Mouse (Mus musculus): ENCODE results near the gene Lmod2. TPM values are rescaled to one million over a fixed set of nuclear protein-coding genes. Genes with fewer than 3 reads are reported as not detected.

The Lmod2 gene
- total and polyA plus RNA-seq, 3 experiments = 191 to 757 (median 691) TPM

DNA sequence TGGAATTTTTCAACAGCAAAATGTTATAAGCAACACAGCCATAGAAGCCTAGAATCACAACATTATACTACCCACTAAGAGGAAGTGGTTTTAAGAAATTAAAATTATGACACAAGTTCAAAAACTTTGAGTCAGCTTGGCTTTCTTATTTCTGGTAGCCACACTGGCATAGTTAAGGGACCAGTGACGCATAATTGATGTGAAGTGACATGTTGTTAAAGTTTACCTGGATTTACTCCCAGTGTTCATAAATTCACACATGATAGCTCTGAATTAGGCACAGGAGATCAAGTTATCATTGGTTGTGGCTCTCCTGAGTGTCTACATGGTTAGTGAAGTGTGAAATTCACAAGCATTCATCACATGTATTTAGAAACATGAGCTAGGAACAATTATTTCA, 32.7 kb upstream of the Lmod2 start:
- no peak overlapping the region for H3K4me3 ChIP-seq
- H3K27me3 ChIP-seq (ENCODE audit: control insufficient read depth, insufficient read depth, low read length) = no peaks in the 10 kb centered on the region
- no peak overlapping the region for H3K27ac ChIP-seq
- no peak for DNase-seq
- no peak overlapping the region for H3K9ac ChIP-seq (ENCODE audit: low read depth, low read length)
- TF ChIP-seq POLR2A (IDR thresholded peaks at IDR 0.05; ENCODE audit: insufficient read depth, low read depth, low read length) (no peak), EP300 (IDR thresholded peaks at IDR 0.05; ENCODE audit: insufficient read depth, low read depth, low read length) (no peak), CTCF (IDR thresholded peaks at IDR 0.05) (no peak)
- peaks cover 2% of the 10 kb centered on the region; the same call in 1 of the 2 replicates for H3K4me1 ChIP-seq (ENCODE audit: control insufficient read depth, insufficient read depth, low read length)
- WGBS = 62% methylated on average over 1 of the region's 1 CpGs
- intact Hi-C loops (cut with DNase I) = loop anchor here (5.0 kb wide), 2 partner anchors 37 to 157 kb away; no protein-coding TSS in a partner anchor
- peaks cover 6% of the 10 kb centered on the region for H3K36me3 ChIP-seq (ENCODE audit: control insufficient read depth, insufficient read depth, low read length)
- no peaks in the 10 kb centered on the region for H3K79me2 ChIP-seq (replicated peaks; ENCODE audit: control insufficient read depth, insufficient read depth, low read length)

DNA sequence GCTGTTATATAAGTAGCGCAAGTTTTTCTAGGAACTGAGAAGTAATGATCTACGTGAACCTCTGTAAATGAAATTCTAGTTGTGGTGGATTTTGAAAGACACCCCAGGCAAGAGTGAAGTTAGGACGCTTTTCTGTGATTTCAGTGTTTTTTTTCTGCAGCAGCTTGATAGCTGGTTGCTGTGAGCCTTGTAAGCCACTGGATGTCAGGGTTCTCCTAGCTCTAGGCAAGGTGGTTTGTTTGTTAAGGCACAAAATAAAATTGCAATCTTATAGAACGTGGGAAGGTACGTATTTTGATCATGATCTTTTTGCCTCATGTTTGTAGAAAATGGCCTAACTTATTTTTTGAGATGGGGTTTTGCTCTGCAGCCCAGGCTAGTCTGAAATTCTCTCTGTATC, 28.6 kb upstream of the Lmod2 start:
- Histone ChIP-seq H3K27me3 (ENCODE audit: control insufficient read depth, insufficient read depth, low read length) (no peaks in the 10 kb centered on the region), H3K4me1 (ENCODE audit: control insufficient read depth, insufficient read depth, low read length) (peaks cover 6% of the 10 kb centered on the region), H3K79me2 (replicated peaks; ENCODE audit: control insufficient read depth, insufficient read depth, low read length) (no peaks in the 10 kb centered on the region), H3K4me3 (no peak overlapping the region), H3K36me3 (ENCODE audit: control insufficient read depth, insufficient read depth, low read length) (peaks cover 13% of the 10 kb centered on the region), H3K27ac (peak overlapping the region; percentile 74), H3K9ac (ENCODE audit: low read depth, low read length) (no peak overlapping the region)
- no peak for DNase-seq
- intact Hi-C loops (cut with DNase I) = loop anchor here (1.0 to 5.0 kb wide), 5 partner anchors 33 to 153 kb away; no protein-coding TSS in a partner anchor
- TF ChIP-seq EP300 (IDR thresholded peaks at IDR 0.05; ENCODE audit: insufficient read depth, low read depth, low read length) = no peak
- no peak for TF ChIP-seq POLR2A (IDR thresholded peaks at IDR 0.05; ENCODE audit: insufficient read depth, low read depth, low read length)
- TF ChIP-seq CTCF (IDR thresholded peaks at IDR 0.05) = peak; percentile 83
- WGBS = 53% methylated on average over 5 of the region's 5 CpGs

DNA sequence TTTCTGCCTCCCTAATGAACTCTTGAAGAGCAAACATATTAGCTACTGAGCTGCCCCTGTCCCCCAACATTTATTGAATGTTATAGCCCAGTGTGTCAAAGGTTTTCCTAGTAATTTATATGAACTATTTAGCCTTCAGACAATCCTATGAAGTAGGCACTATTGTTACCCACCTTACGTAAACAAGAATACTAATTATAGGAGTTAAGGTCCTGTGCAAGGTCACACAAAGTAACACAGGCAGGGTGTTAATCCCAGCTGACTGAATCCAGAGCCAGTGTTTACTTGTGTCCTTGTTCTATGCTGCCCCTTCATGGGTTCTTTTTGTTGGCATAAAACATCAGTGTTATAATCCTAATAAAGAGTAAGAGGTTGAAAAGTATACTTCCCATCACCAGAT, 27.9 kb upstream of the Lmod2 start:
- peak overlapping the region; percentile 74 for H3K27ac ChIP-seq
- 38% methylated on average over 1 of the region's 1 CpGs for WGBS
- no peak overlapping the region; the same call in 1 of the 2 replicates for H3K4me3 ChIP-seq
- no peak for DNase-seq
- H3K4me1 ChIP-seq (ENCODE audit: control insufficient read depth, insufficient read depth, low read length) = peaks cover 6% of the 10 kb centered on the region
- intact Hi-C loops (cut with DNase I) = loop anchor here (1.0 to 5.0 kb wide), 6 partner anchors 33 to 153 kb away; no protein-coding TSS in a partner anchor
- peaks cover 13% of the 10 kb centered on the region for H3K36me3 ChIP-seq (ENCODE audit: control insufficient read depth, insufficient read depth, low read length)
- H3K27me3 ChIP-seq (ENCODE audit: control insufficient read depth, insufficient read depth, low read length) = no peaks in the 10 kb centered on the region
- H3K79me2 ChIP-seq (replicated peaks; ENCODE audit: control insufficient read depth, insufficient read depth, low read length) = no peaks in the 10 kb centered on the region
- TF ChIP-seq POLR2A (IDR thresholded peaks at IDR 0.05; ENCODE audit: insufficient read depth, low read depth, low read length) (no peak), EP300 (IDR thresholded peaks at IDR 0.05; ENCODE audit: insufficient read depth, low read depth, low read length) (no peak), CTCF (IDR thresholded peaks at IDR 0.05) (no peak)
- peak overlapping the region; percentile 70; the same call in 1 of the 2 replicates for H3K9ac ChIP-seq (ENCODE audit: low read depth, low read length)

DNA sequence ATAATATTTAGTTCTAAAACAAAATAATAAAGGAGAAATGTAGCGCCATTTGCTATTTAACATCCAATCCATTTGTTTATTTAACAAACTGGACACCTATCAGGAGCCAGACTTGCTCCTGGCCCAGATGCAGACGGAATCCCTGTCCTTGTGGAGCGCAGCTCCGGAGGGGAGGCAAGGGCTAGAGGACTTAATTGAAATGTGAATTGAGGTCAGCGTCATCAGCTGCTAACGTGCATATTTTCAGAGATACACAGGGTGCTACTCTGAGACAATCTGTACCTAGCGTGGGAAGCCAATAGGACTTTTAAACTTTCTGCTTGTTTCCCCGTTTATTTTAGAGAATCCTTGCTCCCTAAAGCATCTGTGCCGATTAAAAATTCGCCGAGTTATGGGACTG, 27.3 kb upstream of the Lmod2 start:
- peak overlapping the region; percentile 63 for H3K9ac ChIP-seq (ENCODE audit: low read depth, low read length)
- peaks cover 13% of the 10 kb centered on the region for H3K36me3 ChIP-seq (ENCODE audit: control insufficient read depth, insufficient read depth, low read length)
- no peaks in the 10 kb centered on the region for H3K27me3 ChIP-seq (ENCODE audit: control insufficient read depth, insufficient read depth, low read length)
- peak in 1 of 2 experiments; percentile 48 for DNase-seq
- TF ChIP-seq POLR2A (IDR thresholded peaks at IDR 0.05; ENCODE audit: insufficient read depth, low read depth, low read length) (peak; percentile 39; the same call in 1 of the 2 replicates), CTCF (IDR thresholded peaks at IDR 0.05) (no peak), EP300 (IDR thresholded peaks at IDR 0.05; ENCODE audit: insufficient read depth, low read depth, low read length) (peak; percentile 63; the same call in 1 of the 2 replicates)
- H3K4me3 ChIP-seq = peak overlapping the region; percentile 38
- H3K4me1 ChIP-seq (ENCODE audit: control insufficient read depth, insufficient read depth, low read length) = peaks cover 6% of the 10 kb centered on the region
- intact Hi-C loops (cut with DNase I) = loop anchor here (5.0 kb wide), 1 partner anchor 92 kb away; no protein-coding TSS in a partner anchor
- peak overlapping the region; percentile 74 for H3K27ac ChIP-seq
- no peaks in the 10 kb centered on the region for H3K79me2 ChIP-seq (replicated peaks; ENCODE audit: control insufficient read depth, insufficient read depth, low read length)
- 30% methylated on average over 11 of the region's 11 CpGs for WGBS

DNA sequence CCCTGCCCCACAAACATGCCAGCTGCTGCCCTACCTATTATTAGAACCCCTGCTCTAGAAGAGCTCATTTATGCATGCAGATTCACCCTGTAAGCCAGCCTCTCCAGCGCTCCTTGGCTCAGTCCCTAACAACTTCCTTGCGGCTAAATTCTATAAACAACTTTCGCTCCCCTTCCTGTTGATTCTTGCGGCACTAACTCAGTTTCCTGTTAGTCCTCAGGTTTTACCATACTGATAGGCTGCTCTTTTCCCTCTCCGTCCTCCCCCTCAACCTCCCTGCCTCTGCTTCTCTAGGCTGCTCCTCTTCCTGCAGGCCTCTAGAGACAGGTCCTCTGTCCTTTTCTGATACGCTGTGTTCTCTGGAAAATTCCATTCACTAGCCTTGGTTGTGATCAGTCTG, 26.4 kb upstream of the Lmod2 start:
- peak in 1 of 2 experiments; percentile 59 for DNase-seq
- 12% methylated on average over 6 of the region's 6 CpGs for WGBS
- Histone ChIP-seq H3K4me3 (peak overlapping the region; percentile 38), H3K79me2 (replicated peaks; ENCODE audit: control insufficient read depth, insufficient read depth, low read length) (no peaks in the 10 kb centered on the region), H3K27ac (peak overlapping the region; percentile 74), H3K27me3 (ENCODE audit: control insufficient read depth, insufficient read depth, low read length) (no peaks in the 10 kb centered on the region), H3K4me1 (ENCODE audit: control insufficient read depth, insufficient read depth, low read length) (peaks cover 6% of the 10 kb centered on the region), H3K36me3 (ENCODE audit: control insufficient read depth, insufficient read depth, low read length) (peaks cover 13% of the 10 kb centered on the region), H3K9ac (ENCODE audit: low read depth, low read length) (peak overlapping the region; percentile 12)
- TF ChIP-seq POLR2A (IDR thresholded peaks at IDR 0.05; ENCODE audit: insufficient read depth, low read depth, low read length) (peak; percentile 54; the same call in 1 of the 2 replicates), CTCF (IDR thresholded peaks at IDR 0.05) (no peak), EP300 (IDR thresholded peaks at IDR 0.05; ENCODE audit: insufficient read depth, low read depth, low read length) (peak; percentile 87)
- intact Hi-C loops (cut with DNase I) = loop anchor here (1.0 to 5.0 kb wide), 2 partner anchors 15 to 91 kb away; no protein-coding TSS in a partner anchor

DNA sequence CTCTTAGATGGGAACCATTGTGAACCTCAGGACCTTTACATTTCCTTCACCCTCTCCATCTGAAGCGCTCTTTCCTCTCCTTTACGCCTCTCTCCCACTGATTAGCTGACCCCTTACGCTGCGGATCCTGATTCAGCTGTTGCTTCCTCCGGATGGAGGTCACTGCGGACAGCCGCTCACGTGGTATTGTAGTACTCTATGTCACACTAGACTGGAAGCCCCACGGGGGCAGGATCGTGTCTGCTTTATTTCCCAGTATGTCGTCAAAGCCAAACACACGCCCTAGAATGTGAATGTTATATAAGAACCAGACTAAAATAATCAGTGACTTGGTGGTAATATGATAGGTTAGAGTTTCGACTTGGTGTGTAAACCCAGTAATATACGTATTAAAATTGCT, 25.1 kb upstream of the Lmod2 start:
- Histone ChIP-seq H3K36me3 (ENCODE audit: control insufficient read depth, insufficient read depth, low read length) (peaks cover 13% of the 10 kb centered on the region), H3K27ac (peak overlapping the region; percentile 74), H3K79me2 (replicated peaks; ENCODE audit: control insufficient read depth, insufficient read depth, low read length) (no peaks in the 10 kb centered on the region), H3K4me1 (ENCODE audit: control insufficient read depth, insufficient read depth, low read length) (peaks cover 6% of the 10 kb centered on the region), H3K9ac (ENCODE audit: low read depth, low read length) (no peak overlapping the region), H3K27me3 (ENCODE audit: control insufficient read depth, insufficient read depth, low read length) (no peaks in the 10 kb centered on the region), H3K4me3 (no peak overlapping the region)
- intact Hi-C loops (cut with DNase I) = loop anchor here (5.0 kb wide), 1 partner anchor 90 kb away; no protein-coding TSS in a partner anchor
- no peak for TF ChIP-seq EP300 (IDR thresholded peaks at IDR 0.05; ENCODE audit: insufficient read depth, low read depth, low read length)
- no peak for TF ChIP-seq POLR2A (IDR thresholded peaks at IDR 0.05; ENCODE audit: insufficient read depth, low read depth, low read length)
- no peak for TF ChIP-seq CTCF (IDR thresholded peaks at IDR 0.05)
- WGBS = 64% methylated on average over 14 of the region's 14 CpGs
- DNase-seq = no peak
